Mouse (Mus musculus): ENCODE data around the gene Adgrd1.

The Adgrd1 gene

DNA sequence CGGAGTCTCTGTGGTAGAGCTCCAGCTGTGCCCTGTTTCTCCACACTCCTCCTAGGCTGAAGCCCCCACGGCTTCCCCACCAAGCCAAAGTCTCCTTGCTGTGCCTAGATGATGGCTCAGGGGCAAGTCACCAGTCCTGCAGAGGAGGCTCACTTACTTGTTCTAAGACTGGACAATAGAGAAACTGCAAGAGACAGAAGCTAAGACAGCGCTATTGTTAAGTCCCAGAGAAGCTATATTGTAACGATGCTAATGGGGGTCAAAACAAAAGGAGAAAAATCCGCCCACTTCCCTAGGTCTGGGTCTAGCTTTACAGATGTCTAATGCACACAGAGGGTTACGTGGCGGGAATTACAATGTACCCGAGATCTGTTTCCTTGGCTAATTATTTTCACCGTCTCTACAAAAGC is 59.4 kb downstream of the Adgrd1 start:
- no peak for DNase-seq (ENCODE audit: low spot score)

- no peak for DNase-seq (ENCODE audit: low spot score)
These were observed 65.0 kb downstream of the Adgrd1 start for GRCm38 (mm10) chr5:129161372-129162051.

GRCm38 (mm10) chr5:129163416-129163815 is 66.9 kb downstream of the Adgrd1 start:
- no peak for DNase-seq (ENCODE audit: low spot score)

DNA sequence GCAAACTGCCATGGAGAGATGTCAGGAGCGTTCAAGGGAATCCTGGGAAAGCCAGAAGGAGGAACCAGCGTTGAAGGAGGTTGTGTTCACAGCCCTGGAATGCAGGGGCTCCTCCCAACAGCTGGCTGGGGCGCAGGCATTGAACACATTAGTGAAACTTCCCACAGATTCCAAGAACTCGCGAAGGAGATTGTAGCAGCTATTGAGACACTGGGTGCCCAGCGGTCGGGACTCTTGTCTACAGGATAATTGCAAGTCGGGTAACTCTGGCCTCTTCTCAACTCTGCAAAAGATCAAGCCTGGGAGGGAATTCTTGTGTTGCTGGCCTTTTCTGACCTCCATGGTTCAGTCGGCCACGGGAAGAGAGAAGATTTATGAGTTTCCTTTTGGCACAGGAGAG is 67.5 kb downstream of the Adgrd1 start:
- DNase-seq (ENCODE audit: low spot score): no peak

DNA sequence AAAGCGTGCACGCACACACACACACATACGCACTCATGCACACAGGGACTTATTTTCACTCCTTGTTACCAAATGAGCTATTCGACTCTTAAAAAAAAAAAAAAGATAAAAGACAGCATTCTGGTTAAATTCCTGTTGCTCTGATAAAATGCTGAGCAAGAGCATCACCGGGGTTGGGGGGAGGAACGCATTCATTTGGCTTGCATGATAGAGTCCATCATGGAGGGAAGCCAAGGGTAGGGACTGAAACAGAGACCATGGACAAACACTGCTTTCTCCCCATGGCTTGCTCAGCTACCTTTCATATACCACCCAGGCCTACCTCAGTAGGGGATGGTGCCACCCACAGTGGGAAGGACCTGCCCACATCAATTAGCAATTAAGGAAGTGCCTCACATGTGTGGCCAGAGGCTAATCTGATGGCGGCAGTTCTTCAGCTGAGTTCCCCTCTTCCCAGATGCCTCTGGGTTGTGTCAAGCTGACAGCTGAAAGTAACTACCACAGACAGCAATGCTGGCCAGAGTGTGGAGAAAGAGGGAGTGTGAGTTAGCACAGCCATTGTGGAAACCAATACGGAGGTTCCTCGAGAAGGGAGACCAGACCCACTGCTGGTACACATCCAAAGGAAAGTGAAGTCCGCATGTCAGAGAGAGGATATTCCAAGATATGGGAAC is 68.5 kb downstream of the Adgrd1 start:
- no peak for DNase-seq (ENCODE audit: low spot score)

- DNase-seq (ENCODE audit: low spot score): no peak
These were observed 69.0 kb downstream of the Adgrd1 start for GRCm38 (mm10) chr5:129165595-129165994.

- DNase-seq (ENCODE audit: low spot score): no peak
These were observed 72.5 kb downstream of the Adgrd1 start for GRCm38 (mm10) chr5:129169090-129169489.

GRCm38 (mm10) chr5:129169567-129169966 is 73.0 kb downstream of the Adgrd1 start:
- no peak for DNase-seq (ENCODE audit: low spot score)

GRCm38 (mm10) chr5:129172533-129172932 is 76.0 kb downstream of the Adgrd1 start:
- no peak for DNase-seq (ENCODE audit: low spot score)

- DNase-seq (ENCODE audit: low spot score): no peak
These were observed 79.4 kb downstream of the Adgrd1 start for GRCm38 (mm10) chr5:129175925-129176324.

GRCm38 (mm10) chr5:129177697-129178511 is 81.4 kb downstream of the Adgrd1 start:
- DNase-seq (ENCODE audit: low spot score): peak; percentile 55

- DNase-seq (ENCODE audit: low spot score): no peak
These were observed 82.8 kb downstream of the Adgrd1 start for GRCm38 (mm10) chr5:129179356-129179755.

DNA sequence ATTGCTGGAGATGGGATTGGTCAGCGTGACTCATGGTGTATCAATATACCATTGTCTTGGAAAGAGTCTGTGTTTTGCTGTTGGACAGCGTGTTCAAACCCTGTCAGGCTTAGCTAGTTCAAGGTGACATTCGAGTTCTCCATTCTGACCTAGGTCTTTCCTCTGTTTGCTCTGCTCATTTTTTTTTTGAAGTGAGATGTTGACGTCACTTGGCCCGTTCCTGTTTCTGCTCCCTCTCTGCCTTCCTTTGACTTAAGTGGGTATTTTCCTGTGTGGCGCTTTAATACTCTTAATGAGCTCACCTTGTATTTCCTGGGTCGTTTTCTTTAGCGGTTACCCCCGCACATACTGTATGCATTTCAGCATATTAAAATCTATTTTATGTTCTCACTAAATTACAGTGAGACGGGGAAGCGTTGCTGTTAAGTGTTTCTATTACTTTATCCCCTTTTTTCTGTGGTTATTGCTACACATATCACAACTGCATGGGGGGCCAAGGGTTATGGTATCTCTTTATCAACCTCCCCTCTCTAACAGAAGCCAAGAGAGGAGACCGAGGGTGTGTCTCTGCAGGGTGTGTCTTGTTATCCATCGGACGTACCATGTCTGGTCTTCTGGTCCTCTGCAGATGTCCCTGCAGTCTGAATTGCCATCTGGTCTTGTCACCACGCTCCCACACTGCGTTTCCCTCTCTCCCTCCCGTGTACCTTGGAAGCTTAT is 83.6 kb downstream of the Adgrd1 start:
- DNase-seq (ENCODE audit: low spot score): no peak

DNA sequence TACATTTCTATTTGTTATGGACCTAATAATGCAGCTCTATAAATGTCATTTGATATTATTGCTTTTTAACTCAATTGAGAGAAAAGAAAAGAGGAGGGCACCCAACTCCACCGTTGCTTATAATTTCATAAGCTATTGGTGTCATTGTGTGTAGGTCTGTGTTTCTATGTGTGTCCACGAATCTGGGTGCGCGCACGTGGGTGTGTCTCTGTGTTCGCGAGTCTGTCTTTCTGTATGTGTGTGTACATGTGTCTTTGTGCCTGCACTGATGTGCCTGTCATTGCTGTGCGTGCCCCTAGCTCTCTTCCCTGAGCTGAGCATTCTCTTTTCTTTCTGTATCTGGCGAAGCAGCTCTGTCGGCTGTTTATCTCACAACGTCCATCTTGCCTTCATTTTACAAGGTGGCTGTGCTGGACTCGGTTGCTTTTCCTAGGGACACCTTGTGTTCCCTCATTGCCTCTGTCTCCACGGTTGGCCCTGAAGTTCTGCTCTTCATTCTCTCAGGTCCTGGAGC is 84.2 kb downstream of the Adgrd1 start:
- DNase-seq (ENCODE audit: low spot score): no peak

- DNase-seq (ENCODE audit: low spot score): no peak
These were observed 84.9 kb downstream of the Adgrd1 start for GRCm38 (mm10) chr5:129181450-129181849.

GRCm38 (mm10) chr5:129182554-129182953 is 86.0 kb downstream of the Adgrd1 start:
- DNase-seq (ENCODE audit: low spot score): no peak

DNA sequence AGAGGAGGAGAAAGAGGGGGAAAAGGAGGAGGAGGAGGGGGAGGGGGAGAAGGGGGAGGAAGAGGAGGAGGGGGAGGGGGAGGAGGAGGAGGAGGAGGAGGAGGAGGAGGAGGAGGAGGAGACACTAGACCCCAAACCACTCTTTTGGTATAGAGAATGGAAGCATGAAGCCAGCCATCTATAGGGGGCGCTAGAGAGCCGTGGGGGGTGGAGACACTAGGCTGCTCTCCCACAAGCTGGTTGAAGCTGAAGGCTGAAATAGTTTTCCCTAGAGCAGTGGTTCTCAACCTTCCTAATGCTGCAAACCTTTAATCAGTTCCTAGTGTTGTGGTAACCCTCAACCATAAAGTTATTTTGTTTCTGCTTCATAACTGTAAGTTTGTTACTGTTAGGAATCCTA is 89.7 kb downstream of the Adgrd1 start:
- DNase-seq (ENCODE audit: low spot score): no peak

DNA sequence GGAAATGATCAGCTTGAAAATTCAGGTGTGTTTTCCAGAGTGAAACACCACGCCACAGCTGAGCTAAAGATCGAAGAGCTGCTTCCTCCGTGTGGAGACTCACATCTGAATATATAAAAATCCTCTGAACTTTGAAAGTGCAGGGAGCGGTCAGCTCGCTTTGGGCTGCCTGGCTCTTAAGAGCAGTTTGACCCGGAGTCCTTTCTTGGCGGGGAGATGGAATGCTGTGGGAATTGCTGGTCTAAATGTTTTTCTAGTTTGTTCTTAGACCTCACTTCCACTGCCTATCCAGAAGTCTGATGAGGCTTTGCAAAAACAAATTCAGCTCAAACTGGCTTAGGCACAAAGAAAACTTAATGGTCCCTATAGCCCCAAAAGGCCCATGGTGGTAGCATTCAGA is 90.4 kb downstream of the Adgrd1 start:
- no peak for DNase-seq (ENCODE audit: low spot score)

DNA sequence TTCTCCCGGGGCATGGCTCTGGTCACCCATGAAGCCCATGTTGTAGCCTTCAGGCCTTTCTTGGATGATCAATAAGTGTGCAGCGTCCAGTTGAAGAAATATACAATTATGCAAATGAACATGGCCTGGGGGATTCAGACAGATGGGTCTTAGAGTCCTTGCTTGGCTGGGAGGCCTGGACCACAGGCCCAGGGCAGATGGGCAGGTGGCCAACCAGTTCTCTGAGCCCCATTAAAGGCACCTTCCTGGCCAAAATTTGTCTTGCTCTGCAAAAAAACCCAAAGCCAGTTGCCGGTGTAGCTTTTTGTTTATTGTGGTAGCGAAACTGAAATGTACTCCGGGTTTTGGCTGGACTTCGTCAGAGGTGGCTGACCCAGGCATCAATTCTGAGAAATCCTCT is 92.5 kb downstream of the Adgrd1 start:
- DNase-seq (ENCODE audit: low spot score): no peak

- DNase-seq (ENCODE audit: low spot score): no peak
These were observed 93.5 kb downstream of the Adgrd1 start for GRCm38 (mm10) chr5:129190077-129190476.

- no peak for DNase-seq (ENCODE audit: low spot score)
These were observed 100.0 kb downstream of the Adgrd1 start for GRCm38 (mm10) chr5:129196501-129196900.

DNA sequence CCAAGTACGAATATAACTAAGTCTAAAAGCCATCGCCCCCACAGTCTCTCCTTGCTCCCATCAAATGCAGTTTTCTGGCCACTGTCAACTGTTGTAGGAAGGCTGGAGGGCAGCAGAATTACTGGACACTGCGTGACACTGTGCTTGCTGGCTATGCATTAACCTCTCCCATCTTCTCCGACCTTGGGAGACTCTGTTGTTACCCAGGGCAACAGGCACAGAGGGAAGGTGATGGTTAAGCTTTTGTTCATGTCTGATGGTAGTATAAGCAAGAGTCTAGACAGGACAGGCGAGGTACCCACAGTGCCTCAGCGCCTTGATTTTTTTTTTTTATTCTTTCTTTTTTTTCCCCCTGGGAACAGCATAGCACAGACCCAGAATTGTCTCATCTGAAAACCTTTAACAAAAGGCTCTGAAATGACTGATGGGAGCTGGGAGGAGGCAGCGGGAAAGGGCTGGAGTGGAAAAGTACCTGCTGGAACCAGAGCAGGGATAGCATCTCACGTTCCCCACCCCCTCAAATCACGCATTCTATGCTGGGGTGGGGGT is 100.5 kb downstream of the Adgrd1 start:
- DNase-seq (ENCODE audit: low spot score): no peak
